Mouse (Mus musculus) ES-E14 (cell line): ENCODE results near the gene Rims1.

ENCODE experiments used
- CHD2 ChIP-seq: IDR thresholded peaks from 2 replicates; pipeline ENCODE4 v1.6.1; 2014; ENCODE audit warnings: mild to moderate bottlenecking, low read depth, low read length, inconsistent platforms
- ZC3H11A ChIP-seq: IDR thresholded peaks from 2 replicates; pipeline ENCODE4 v1.6.1; 2012; ENCODE audit warnings: low read depth, mild to moderate bottlenecking, inconsistent platforms, low read length, borderline replicate concordance

DNA sequence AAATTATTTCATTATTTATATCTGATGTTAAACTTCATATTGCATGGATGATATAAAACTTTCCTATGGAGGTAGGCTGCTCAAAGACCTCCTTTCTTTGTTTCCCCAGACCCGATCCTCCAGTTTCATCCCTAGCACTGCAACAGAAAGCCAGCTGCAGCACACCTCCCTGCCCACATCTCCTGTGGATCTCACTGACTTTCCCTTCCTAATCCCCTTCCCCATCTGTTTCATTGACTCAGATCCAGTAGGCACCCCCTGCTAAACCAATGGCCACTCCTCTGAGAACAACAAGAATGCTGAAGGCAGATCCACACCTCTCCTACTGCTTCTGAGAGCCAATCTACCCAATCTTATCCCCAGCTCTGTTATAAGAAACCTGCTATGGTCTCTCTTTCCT is 259.5 kb downstream of the Rims1 start:
- TF ChIP-seq ZC3H11A (no peak), CHD2 (no peak)
